Mouse (Mus musculus) small intestine, adult 2 months (tissue): ENCODE measurements around the gene Dnttip1. TPM values are rescaled to one million over a fixed set of nuclear protein-coding genes. Genes with fewer than 3 reads are reported as not detected.
"Not testable (repeated sequence)": the region's sequence is repeated elsewhere in the genome, so short reads cannot be mapped to it uniquely, and the experiment has no call there.

ENCODE experiments used
- H3K27ac ChIP-seq: fragments of 200-500 bp; 2 replicates; pipeline ENCODE4 v1.5.1; 2012; ENCODE audit warnings: low read depth, low read length, control low read depth, inconsistent platforms; ENCODE audit not compliant: insufficient read depth
- H3K27me3 ChIP-seq: fragments of 200-500 bp; 2 replicates; pipeline ENCODE4 v1.6.1; 2012; ENCODE audit warnings: mild to moderate bottlenecking, moderate library complexity, low read length, inconsistent platforms; ENCODE audit not compliant: control insufficient read depth, insufficient read depth
- H3K36me3 ChIP-seq: fragments of 200-500 bp; 2 replicates; pipeline ENCODE4 v1.6.1; 2012; ENCODE audit warnings: mild to moderate bottlenecking, low read length, control low read depth, inconsistent platforms; ENCODE audit not compliant: control insufficient read depth, insufficient read depth
- H3K4me1 ChIP-seq: fragments of 200-500 bp; 2 replicates; pipeline ENCODE4 v1.6.1; 2012; ENCODE audit warnings: low read length, inconsistent platforms, mixed read lengths; ENCODE audit not compliant: control insufficient read depth, insufficient read depth, insufficient read length
- H3K4me3 ChIP-seq: fragments of 200-500 bp; 2 replicates; pipeline ENCODE4 v1.5.1; 2012; ENCODE audit warnings: low read depth, mild to moderate bottlenecking, control low read depth, inconsistent platforms, low read length, moderate library complexity
- CTCF ChIP-seq: fragments of 200-500 bp; IDR thresholded peaks from 2 replicates; pipeline ENCODE4 v1.5.1; 2012; ENCODE audit warnings: low read depth, mild to moderate bottlenecking, control low read depth, inconsistent platforms, low read length, moderate library complexity, mixed read lengths; ENCODE audit not compliant: insufficient replicate concordance, insufficient read length; ENCODE audit errors: extremely low read depth
- POLR2A ChIP-seq: fragments of 200-500 bp; IDR thresholded peaks from 2 replicates; pipeline ENCODE4 v1.6.1; 2012; ENCODE audit warnings: low read depth, mild to moderate bottlenecking, control low read depth, inconsistent platforms, low read length, moderate library complexity
- WGBS: fragments of 180-500 bp; shearing (Covaris S2); methylation state at CpG from one replicate; pipeline ENCODE4 v1.1.7; 2018; 5-methylcytosine and 5-hydroxymethylcytosine counted together
- polyA plus RNA-seq: library from polyadenylated mRNA; depleted of rRNA; stranded (reverse); fragments of >200 nt; gene quantifications from 2 replicates; pipeline ENCODE4 v1.2.3, GENCODE M21; 2012

Gene Dnttip1
- polyA plus RNA-seq, 1 experiment: 37.8 TPM

DNA sequence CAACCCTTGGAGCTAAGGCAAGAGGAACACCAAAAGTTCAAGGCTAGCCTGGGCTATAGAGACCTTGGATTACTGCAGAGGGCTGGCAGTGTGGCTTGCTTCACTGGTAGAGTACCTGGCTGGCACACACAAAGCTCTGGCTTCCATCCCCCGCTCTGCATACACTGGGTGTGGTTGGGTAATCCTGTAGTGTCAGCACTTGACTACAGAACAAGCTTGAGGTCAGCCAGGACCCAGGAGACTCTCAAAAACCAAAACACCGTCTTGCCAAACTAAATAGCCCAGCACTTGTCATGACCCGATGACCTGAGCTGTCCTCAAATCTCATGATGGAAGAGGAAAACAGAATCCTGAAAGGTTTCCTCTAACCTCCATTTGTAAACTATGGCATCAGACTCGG is 44.7 kb downstream of the Dnttip1 start:
- H3K4me3 ChIP-seq: no peak overlapping the region
- no peak overlapping the region for H3K27ac ChIP-seq
- H3K36me3 ChIP-seq: peaks cover 39% of the 10 kb centered on the region
- peaks cover 4% of the 10 kb centered on the region; the same call in 1 of the 2 replicates for H3K4me1 ChIP-seq
- WGBS: 64% methylated on average over 4 of the region's 4 CpGs
- TF ChIP-seq CTCF (no peak), POLR2A (no peak)
- no peaks in the 10 kb centered on the region for H3K27me3 ChIP-seq

DNA sequence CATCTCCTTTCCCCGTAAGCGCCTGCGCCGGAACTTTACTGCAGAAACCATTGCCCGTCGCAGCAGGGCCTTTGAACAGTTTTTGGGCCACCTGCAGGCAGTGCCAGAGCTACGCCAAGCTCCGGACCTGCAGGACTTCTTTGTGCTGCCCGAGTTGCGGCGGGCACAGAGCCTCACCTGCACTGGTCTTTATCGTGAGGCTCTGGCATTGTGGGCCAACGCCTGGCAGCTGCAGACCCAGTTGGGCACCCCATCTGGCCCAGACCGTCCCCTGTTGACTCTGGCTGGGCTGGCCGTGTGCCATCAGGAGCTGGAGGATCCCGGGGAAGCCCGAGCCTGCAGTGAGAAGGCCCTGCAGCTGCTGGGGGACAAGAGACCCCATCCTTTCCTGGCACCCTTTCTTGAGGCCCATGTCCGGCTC is 46.1 kb downstream of the Dnttip1 start:
- WGBS: 87% methylated on average over 18 of the region's 18 CpGs
- TF ChIP-seq CTCF (no peak), POLR2A (no peak)

DNA sequence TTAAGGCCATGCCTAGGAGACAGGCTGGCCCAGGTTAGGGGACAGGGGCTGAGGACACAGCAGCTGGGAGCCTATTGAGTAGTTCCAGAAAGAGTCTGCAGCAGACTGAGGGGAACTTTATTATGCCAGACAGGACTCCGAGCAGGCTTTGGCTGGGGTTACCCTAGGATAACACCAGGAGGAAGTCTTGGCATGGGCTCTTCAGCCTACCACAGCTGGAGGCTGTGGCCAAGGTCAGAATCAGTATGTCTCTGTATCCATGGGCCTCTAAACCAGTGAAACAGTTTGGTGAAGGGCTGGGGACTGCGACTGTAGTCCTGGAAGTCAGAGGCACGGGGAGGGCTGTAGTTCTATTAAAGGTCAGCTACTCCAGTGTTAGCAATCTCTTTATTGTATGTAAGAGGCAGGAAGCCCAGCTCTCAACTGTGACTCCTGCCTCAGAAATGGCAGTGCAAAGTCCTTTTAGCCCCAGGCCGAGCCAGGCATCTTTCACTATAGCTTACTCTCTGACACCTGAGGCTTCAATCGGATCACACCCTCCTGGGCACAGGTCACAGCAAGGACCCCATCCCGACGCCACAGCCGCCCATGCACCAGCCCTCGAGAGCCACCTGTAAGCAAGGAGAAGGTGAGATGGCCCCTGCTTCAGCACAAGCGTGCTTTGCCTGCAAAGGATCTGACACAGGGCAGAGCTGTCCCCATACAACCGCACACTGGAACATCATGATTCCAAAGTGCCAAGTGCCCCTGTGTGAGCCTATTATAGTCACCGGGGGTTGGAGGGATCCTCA is 46.8 kb downstream of the Dnttip1 start:
- peaks cover 57% of the 10 kb centered on the region for H3K36me3 ChIP-seq

More for the DNA sequence above, 46.1 kb downstream of the Dnttip1 start:
- H3K27ac ChIP-seq: no peak overlapping the region
- H3K27me3 ChIP-seq: no peaks in the 10 kb centered on the region
- H3K36me3 ChIP-seq: peaks cover 52% of the 10 kb centered on the region
- H3K4me1 ChIP-seq: no peaks in the 10 kb centered on the region
- no peak overlapping the region for H3K4me3 ChIP-seq

DNA sequence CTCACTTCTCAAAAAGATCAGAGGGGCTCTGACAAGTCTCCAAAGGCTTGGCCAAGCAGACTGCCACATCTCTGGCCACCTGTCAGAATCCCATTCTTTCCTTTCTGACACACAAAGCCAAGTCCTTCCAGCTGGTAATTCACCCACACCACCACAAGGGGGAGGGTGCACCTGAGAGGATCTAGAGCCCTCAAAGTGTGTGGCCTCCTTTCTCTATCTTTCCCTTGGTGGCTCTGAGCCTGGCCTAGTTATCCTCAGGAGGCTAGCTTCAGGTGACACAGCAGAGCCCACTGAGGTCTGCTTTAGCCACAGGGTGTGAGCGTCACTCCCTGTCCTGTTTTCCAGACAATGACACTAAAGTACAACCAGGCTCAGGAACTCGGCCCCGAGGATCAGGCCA is 47.5 kb downstream of the Dnttip1 start:
- no peak for TF ChIP-seq POLR2A
- peak; percentile 66; the same call in 1 of the 2 replicates for TF ChIP-seq CTCF
- WGBS: 74% methylated on average over 3 of the region's 3 CpGs
- H3K4me3 ChIP-seq: no peak overlapping the region
- no peak overlapping the region for H3K27ac ChIP-seq
- H3K27me3 ChIP-seq: no peaks in the 10 kb centered on the region
- H3K36me3 ChIP-seq: peaks cover 61% of the 10 kb centered on the region
- H3K4me1 ChIP-seq: no peaks in the 10 kb centered on the region

More for the DNA sequence above, 46.8 kb downstream of the Dnttip1 start:
- 87% methylated on average over 12 of the region's 12 CpGs for WGBS
- Histone ChIP-seq H3K4me1 (no peaks in the 10 kb centered on the region), H3K27me3 (no peaks in the 10 kb centered on the region), H3K4me3 (no peak overlapping the region), H3K27ac (no peak overlapping the region)
- no peak for TF ChIP-seq POLR2A
- TF ChIP-seq CTCF: peak; percentile 5; the same call in 1 of the 2 replicates

DNA sequence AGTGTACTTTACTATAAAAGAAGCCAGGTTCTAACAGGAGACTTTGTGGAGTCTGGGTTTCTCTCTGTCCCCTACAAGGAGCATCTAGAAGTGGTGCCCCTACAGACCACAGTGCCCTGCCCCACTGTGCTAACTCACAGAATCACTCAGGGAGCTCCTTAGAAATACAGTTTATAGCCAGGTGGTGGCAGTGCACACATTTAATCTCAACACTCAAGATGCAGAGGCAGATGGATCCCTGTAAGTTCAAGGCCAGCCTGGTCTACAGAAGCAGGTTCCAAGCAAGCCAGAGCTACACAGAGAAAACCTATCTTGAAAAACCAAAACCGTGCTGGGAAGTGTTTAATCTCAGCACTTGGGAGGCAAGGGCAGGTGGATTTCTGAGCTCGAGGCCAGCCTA is 48.0 kb downstream of the Dnttip1 start:
- 93% methylated on average over 2 of the region's 2 CpGs for WGBS
- Histone ChIP-seq H3K4me1 (no peaks in the 10 kb centered on the region), H3K27me3 (no peaks in the 10 kb centered on the region), H3K27ac (no peak overlapping the region), H3K36me3 (peaks cover 62% of the 10 kb centered on the region), H3K4me3 (no peak overlapping the region)
- TF ChIP-seq POLR2A: no peak
- no peak for TF ChIP-seq CTCF

DNA sequence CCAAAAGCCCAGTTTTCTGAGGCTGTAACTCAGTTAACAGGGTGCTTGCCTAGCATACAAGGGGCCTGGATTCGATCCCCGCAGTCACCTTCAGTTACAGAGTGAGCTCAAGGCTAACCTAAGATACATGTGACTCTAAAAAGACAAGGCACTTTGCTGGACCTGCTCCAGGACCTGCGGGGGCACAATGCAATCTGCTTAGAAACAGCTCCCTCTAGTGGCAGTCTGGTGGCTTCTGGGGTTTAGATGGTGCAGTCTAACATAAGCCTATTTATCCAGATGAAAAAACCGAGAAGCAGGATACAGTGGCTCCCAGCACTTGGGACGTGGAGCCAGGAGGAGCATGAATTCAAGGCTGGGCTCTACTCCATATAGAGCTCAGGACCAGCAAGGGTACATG is 48.5 kb downstream of the Dnttip1 start:
- H3K4me3 ChIP-seq: no peak overlapping the region
- H3K36me3 ChIP-seq: peaks cover 60% of the 10 kb centered on the region
- 19% methylated on average over 5 of the region's 5 CpGs for WGBS
- H3K27me3 ChIP-seq: no peaks in the 10 kb centered on the region
- H3K4me1 ChIP-seq: no peaks in the 10 kb centered on the region
- TF ChIP-seq CTCF: peak; percentile 95; the same call in 1 of the 2 replicates
- TF ChIP-seq POLR2A: no peak
- no peak overlapping the region for H3K27ac ChIP-seq

DNA sequence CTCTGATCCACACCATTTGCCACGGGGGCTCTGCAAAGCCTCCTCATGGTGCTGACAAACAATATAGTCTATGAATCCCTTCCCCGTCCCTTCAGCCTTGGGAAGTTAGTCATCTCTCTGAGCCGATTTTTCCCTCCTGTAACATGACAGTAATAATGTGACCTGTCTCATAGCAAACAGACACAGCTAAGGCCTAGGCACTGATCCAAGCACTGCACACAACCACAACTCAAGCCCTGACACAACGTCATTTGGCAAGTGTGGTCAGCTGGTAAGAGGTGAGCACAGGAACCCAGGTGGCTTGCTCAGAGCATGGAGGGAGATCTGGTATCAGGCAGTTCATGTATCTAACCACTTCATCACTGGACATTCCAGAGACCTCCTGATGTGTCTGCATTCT is 50.1 kb downstream of the Dnttip1 start:
- H3K4me1 ChIP-seq: no peaks in the 10 kb centered on the region
- H3K36me3 ChIP-seq: peaks cover 67% of the 10 kb centered on the region
- no peak overlapping the region for H3K27ac ChIP-seq
- WGBS: 81% methylated on average over 4 of the region's 4 CpGs
- no peak overlapping the region for H3K4me3 ChIP-seq
- TF ChIP-seq POLR2A: no peak
- no peak for TF ChIP-seq CTCF
- no peaks in the 10 kb centered on the region for H3K27me3 ChIP-seq

DNA sequence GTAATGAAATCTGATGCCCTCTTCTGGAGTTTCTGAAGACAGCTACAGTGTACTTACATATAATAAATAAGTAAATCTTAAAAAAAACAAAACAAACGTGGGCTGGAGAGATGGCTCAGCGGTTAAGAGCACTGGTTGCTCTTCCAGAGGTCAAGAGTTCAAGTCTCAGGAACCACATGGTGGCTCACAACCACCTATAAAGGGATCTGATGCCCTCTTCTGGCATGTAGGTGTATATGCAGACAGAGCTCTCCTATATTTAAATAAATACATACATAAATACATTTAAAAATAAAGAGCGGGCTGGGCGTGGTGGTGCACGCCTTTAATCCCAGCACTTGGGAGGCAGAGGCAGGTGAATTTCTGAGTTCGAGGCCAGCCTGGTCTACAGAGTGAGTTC is 52.8 kb downstream of the Dnttip1 start:
- WGBS: 68% methylated on average over 6 of the region's 6 CpGs

More for the DNA sequence above, 52.8 kb downstream of the Dnttip1 start:
- not testable (repeated sequence) for H3K27ac ChIP-seq, H3K27me3 ChIP-seq, H3K4me3 ChIP-seq, H3K4me1 ChIP-seq
- H3K36me3 ChIP-seq: peaks cover 57% of the 10 kb centered on the region
